ENCODE assay signal across 15 mouse cellular contexts in genomic region chr4:66405086-66405485, GRCm38 (mm10). TPM values are rescaled to one million over a fixed set of nuclear protein-coding genes. Genes with fewer than 3 reads are reported as not detected.
DNase-seq lines count a peak whose midpoint lies in the region; ATAC-seq and TF ChIP-seq lines count a peak whose summit lies in the region.
"Had no signal": no experiment of that assay in that cellular context is flagged by ENCODE, and none has a peak within 500 bp of the region (broad histone marks: within the 10 kb centered on the region; RNA-seq: fewer than 3 reads in every experiment).

No protein-coding gene starts in this region.

- no peak for TF ChIP-seq CTCF in cerebellum, adult 2 months (IDR thresholded peaks at IDR 0.05; ENCODE audit: borderline replicate concordance, insufficient read depth, low read depth, low read length)
- TF ChIP-seq CTCF in hindbrain, postnatal 0 days (IDR thresholded peaks at IDR 0.05; ENCODE audit: low read depth), result no peak

- H3K4me1 ChIP-seq in embryonic facial prominence, embryonic 15.5 days, result peaks cover 15% of the 10 kb centered on the region
- H3K4me1 ChIP-seq in embryonic facial prominence, embryonic 10.5 days, result peaks cover 22% of the 10 kb centered on the region
- peaks cover 24% of the 10 kb centered on the region for H3K4me1 ChIP-seq in kidney, embryonic 15.5 days
- H3K4me1 ChIP-seq in cerebellum, adult 2 months (ENCODE audit: control insufficient read depth, insufficient read depth, low read length), result no peaks in the 10 kb centered on the region; the same call in 1 of the 2 replicates
- 0 out of 2 replicates have a peak, but pooled peaks cover 3% of the 10 kb centered on the region for H3K4me1 ChIP-seq in hindbrain, postnatal 0 days (ENCODE audit: insufficient read depth, low read length)

- no peaks in the 10 kb centered on the region for H3K36me3 ChIP-seq in embryonic facial prominence, embryonic 15.5 days
- H3K36me3 ChIP-seq in embryonic facial prominence, embryonic 10.5 days (replicated peaks), result no peaks in the 10 kb centered on the region
- H3K36me3 ChIP-seq in kidney, embryonic 15.5 days, result no peaks in the 10 kb centered on the region
- no peaks in the 10 kb centered on the region for H3K36me3 ChIP-seq in hindbrain, postnatal 0 days (ENCODE audit: insufficient read depth, low read length)
- H3K36me3 ChIP-seq: embryonic facial prominence, embryonic 12.5 days; forebrain, embryonic 10.5 days; midbrain, embryonic 12.5 days had no signal

- peaks cover 27% of the 10 kb centered on the region for H3K27me3 ChIP-seq in embryonic facial prominence, embryonic 15.5 days
- H3K27me3 ChIP-seq in embryonic facial prominence, embryonic 10.5 days (replicated peaks; ENCODE audit: low read depth, poor library complexity, severe bottlenecking), result peaks cover 61% of the 10 kb centered on the region
- H3K27me3 ChIP-seq in kidney, embryonic 15.5 days, result peaks cover 42% of the 10 kb centered on the region
- H3K27me3 ChIP-seq in cerebellum, adult 2 months (ENCODE audit: control insufficient read depth, insufficient read depth, low read length), result no peaks in the 10 kb centered on the region
- H3K27me3 ChIP-seq in hindbrain, postnatal 0 days (ENCODE audit: insufficient read depth, low read length), result no peaks in the 10 kb centered on the region

- no peak for ATAC-seq in embryonic facial prominence, embryonic 15.5 days (ENCODE audit: insufficient number of reproducible peaks, low FRiP score, low TSS enrichment, low read depth)
- no peak for ATAC-seq in kidney, embryonic 15.5 days (replicated peaks; ENCODE audit: low FRiP score)
- ATAC-seq in hindbrain, postnatal 0 days, result no peak

- H3K9me3 ChIP-seq in embryonic facial prominence, embryonic 15.5 days (replicated peaks), result no peaks in the 10 kb centered on the region
- H3K9me3 ChIP-seq in embryonic facial prominence, embryonic 10.5 days, result no peaks in the 10 kb centered on the region
- no peaks in the 10 kb centered on the region for H3K9me3 ChIP-seq in kidney, embryonic 15.5 days (replicated peaks)
- H3K9me3 ChIP-seq in hindbrain, postnatal 0 days (ENCODE audit: low read length), result no peaks in the 10 kb centered on the region
- H3K9me3 ChIP-seq: embryonic facial prominence, embryonic 12.5 days; forebrain, embryonic 10.5 days; midbrain, embryonic 12.5 days had no signal

- WGBS in embryonic facial prominence, embryonic 15.5 days, result 56% methylated on average over 1 of the region's 1 CpGs
- WGBS in embryonic facial prominence, embryonic 10.5 days, result 21% methylated on average over 1 of the region's 1 CpGs
- WGBS in kidney, embryonic 15.5 days, result 18% methylated on average over 1 of the region's 1 CpGs
- WGBS in cerebellum, adult 2 months, result 8% methylated on average over 1 of the region's 1 CpGs
- WGBS in hindbrain, postnatal 0 days, result 8% methylated on average over 1 of the region's 1 CpGs

- TF ChIP-seq POLR2A in cerebellum, adult 2 months (IDR thresholded peaks at IDR 0.05; ENCODE audit: borderline replicate concordance, insufficient read depth, low read length), result no peak

- H3K4me3 ChIP-seq in embryonic facial prominence, embryonic 15.5 days (replicated peaks), result 0 out of 2 replicates have a peak overlapping the region, but pooled peaks have one; percentile 73
- no peak overlapping the region for H3K4me3 ChIP-seq in embryonic facial prominence, embryonic 10.5 days
- H3K4me3 ChIP-seq in kidney, embryonic 15.5 days (replicated peaks), result no peak overlapping the region
- H3K4me3 ChIP-seq in cerebellum, adult 2 months (replicated peaks; ENCODE audit: insufficient read depth, low read depth, low read length), result no peak overlapping the region
- no peak overlapping the region for H3K4me3 ChIP-seq in hindbrain, postnatal 0 days (ENCODE audit: low read length)

- H3K4me2 ChIP-seq in embryonic facial prominence, embryonic 15.5 days (replicated peaks), result no peak overlapping the region
- peak overlapping the region; percentile 93; the same call in 1 of the 2 replicates for H3K4me2 ChIP-seq in kidney, embryonic 15.5 days
- peak overlapping the region; percentile 84; the same call in 1 of the 2 replicates for H3K4me2 ChIP-seq in hindbrain, postnatal 0 days (ENCODE audit: low read depth, low read length)

- H3K9ac ChIP-seq in embryonic facial prominence, embryonic 15.5 days, result no peak overlapping the region
- H3K9ac ChIP-seq in kidney, embryonic 15.5 days, result no peak overlapping the region
- H3K9ac ChIP-seq in hindbrain, postnatal 0 days (replicated peaks; ENCODE audit: low read length), result no peak overlapping the region
- H3K9ac ChIP-seq: liver, embryonic 14.5 days had no signal

- H3K27ac ChIP-seq in embryonic facial prominence, embryonic 15.5 days (replicated peaks), result no peak overlapping the region
- H3K27ac ChIP-seq in embryonic facial prominence, embryonic 10.5 days (replicated peaks), result no peak overlapping the region
- H3K27ac ChIP-seq in kidney, embryonic 15.5 days, result no peak overlapping the region
- H3K27ac ChIP-seq in cerebellum, adult 2 months (ENCODE audit: insufficient read depth, low read length), result no peak overlapping the region
- peak overlapping the region; percentile 79; the same call in 1 of the 2 replicates for H3K27ac ChIP-seq in hindbrain, postnatal 0 days
- H3K27ac ChIP-seq: embryonic facial prominence, embryonic 12.5 days; liver, embryonic 14.5 days had no signal

- intact Hi-C loops in left cerebral cortex, postnatal 25 days (cut with DNase I), result loop anchor here (10.0 kb wide), 1 partner anchor 430 kb away; no protein-coding TSS in a partner anchor

- DNase-seq in embryonic facial prominence, embryonic 10.5 days (ENCODE audit: low spot score), result no peak
- DNase-seq in kidney, postnatal 4 days, result no peak
- peak; percentile 44 to 59 for DNase-seq in cerebellum, adult 2 months
- DNase-seq in hindbrain, postnatal 0 days (ENCODE audit: low spot score), result peak; percentile 37
- DNase-seq in thymus, postnatal 25 days, result no peak
- DNase-seq in left cerebral cortex, postnatal 25 days (ENCODE audit: low spot score in 2 of 2), result no peak
- DNase-seq: B cell, adult 2 months; kidney, adult 18-20 months; lung, postnatal 10 days had no signal

RNA-seq across cellular contexts. Expression of gene Astn2, which starts 0.7 kb away (rescaled TPM):
- polyA plus RNA-seq in embryonic facial prominence, embryonic 15.5 days (2015; fragmentation: Nextera tagmentation; extraction: Ambion mirVana), result 1.6 TPM in 2 replicates
- 0.40 and 0.60 TPM in 2 replicates for polyA plus RNA-seq in embryonic facial prominence, embryonic 10.5 days (2016; fragmentation: Nextera tagmentation; extraction: Ambion mirVana)
- polyA plus RNA-seq in kidney, embryonic 15.5 days (2015; fragmentation: Nextera tagmentation; extraction: Ambion mirVana), result 0.58 and 0.70 TPM in 2 replicates
- 56.9 and 68.1 TPM in 2 replicates for polyA plus RNA-seq in cerebellum, adult 2 months (2012; rRNA removed)
- 47.2 and 51.4 TPM in 2 replicates for total RNA-seq in hindbrain, postnatal 0 days (2014; rRNA removed)
- 3.0 and 3.2 TPM in 2 replicates for polyA plus RNA-seq in hindbrain, postnatal 0 days (2015; fragmentation: Nextera tagmentation; extraction: Ambion mirVana)
- 10 to 100 TPM; 40.9 to 42.9 TPM for total RNA-seq in left cerebral cortex, postnatal 25 days (2021)

Comparison
In these comparisons a context has a peak if more than half of its experiments do, and no peak if none do; other contexts are left out.
1. DNase-seq: peak in cerebellum, adult 2 months (2 of 2) and hindbrain, postnatal 0 days (single experiment); none in embryonic facial prominence, embryonic 10.5 days (single experiment), kidney, postnatal 4 days (0 of 2), thymus, postnatal 25 days (single experiment) and left cerebral cortex, postnatal 25 days (0 of 2).
2. RNA of gene Astn2, which starts 0.7 kb away (polyA plus RNA-seq): 56.9 to 68.1 TPM in cerebellum, adult 2 months; 3.0 to 3.2 TPM in hindbrain, postnatal 0 days, 1.6 TPM in embryonic facial prominence, embryonic 15.5 days, 0.58 to 0.70 TPM in kidney, embryonic 15.5 days and 0.40 to 0.60 TPM in embryonic facial prominence, embryonic 10.5 days; every median in the first group is over 10 times any median in the second.